Mouse (Mus musculus) erythroblast, embryonic 14.5 days (primary cell): Measurements from ENCODE around the gene Pcsk7. TPM values are rescaled to one million over a fixed set of nuclear protein-coding genes. Genes with fewer than 3 reads are reported as not detected.

ENCODE experiments used
- H3K27me3 ChIP-seq: 2 replicates; pipeline ENCODE4 v1.6.1; 2012; ENCODE audit warnings: inconsistent platforms; ENCODE audit not compliant: control insufficient read depth
- H3K36me3 ChIP-seq: 2 replicates; pipeline ENCODE4 v1.6.1; 2012; ENCODE audit warnings: mild to moderate bottlenecking, inconsistent platforms; ENCODE audit not compliant: control insufficient read depth
- H3K4me1 ChIP-seq: 2 replicates; pipeline ENCODE4 v1.6.1; 2012; ENCODE audit warnings: inconsistent platforms; ENCODE audit not compliant: control insufficient read depth
- H3K4me3 ChIP-seq: replicated peaks from 2 replicates; pipeline ENCODE3; 2012; ENCODE audit warnings: moderate library complexity, mild to moderate bottlenecking, inconsistent platforms
- H3K9me3 ChIP-seq: 2 replicates; pipeline ENCODE4 v1.6.1; 2012; ENCODE audit warnings: low read length, inconsistent platforms, mixed read lengths; ENCODE audit not compliant: control insufficient read depth
- GATA1 ChIP-seq: IDR thresholded peaks from 2 replicates; pipeline ENCODE4 v1.6.1; 2012; ENCODE audit warnings: low read length, inconsistent platforms, mixed read lengths
- TAL1 ChIP-seq: IDR thresholded peaks from 3 replicates; pipeline ENCODE4 v1.6.1; 2012; ENCODE audit warnings: low read length, inconsistent platforms, mixed read lengths
- polyA plus RNA-seq: library from polyadenylated mRNA; stranded (reverse); fragments of >175 nt; gene quantifications from 2 replicates; pipeline ENCODE4 v1.2.3, GENCODE M21; 2012

Pcsk7 gene
- polyA plus RNA-seq, 1 experiment, result 0.58 TPM

GRCm38 (mm10) chr9:45943628-45944505 lies 37.6 kb downstream of the Pcsk7 start:
- Histone ChIP-seq H3K4me3 (no peak overlapping the region), H3K36me3 (peaks cover 97% of the 10 kb centered on the region), H3K4me1 (peaks cover 53% of the 10 kb centered on the region), H3K9me3 (peaks cover 31% of the 10 kb centered on the region), H3K27me3 (no peaks in the 10 kb centered on the region; the same call in 1 of the 2 replicates)
- no peak for TF ChIP-seq GATA1
- no peak for TF ChIP-seq TAL1

GRCm38 (mm10) chr9:45944506-45945400 lies 38.5 kb downstream of the Pcsk7 start:
- Histone ChIP-seq H3K4me1 (peaks cover 53% of the 10 kb centered on the region), H3K27me3 (no peaks in the 10 kb centered on the region; the same call in 1 of the 2 replicates), H3K9me3 (peaks cover 31% of the 10 kb centered on the region), H3K4me3 (no peak overlapping the region), H3K36me3 (peaks cover 97% of the 10 kb centered on the region)
- TF ChIP-seq GATA1, result no peak
- TF ChIP-seq TAL1, result no peak

- no peaks in the 10 kb centered on the region; the same call in 1 of the 2 replicates for H3K27me3 ChIP-seq
- no peak for TF ChIP-seq GATA1
- TF ChIP-seq TAL1, result no peak
- no peak overlapping the region for H3K4me3 ChIP-seq
- H3K9me3 ChIP-seq, result peaks cover 31% of the 10 kb centered on the region
- H3K4me1 ChIP-seq, result peaks cover 55% of the 10 kb centered on the region
- H3K36me3 ChIP-seq, result peaks cover 100% of the 10 kb centered on the region
These were observed 39.4 kb downstream of the Pcsk7 start for GRCm38 (mm10) chr9:45945721-45946120.

GRCm38 (mm10) chr9:45946182-45946871 lies 40.0 kb downstream of the Pcsk7 start:
- Histone ChIP-seq H3K36me3 (peaks cover 97% of the 10 kb centered on the region), H3K4me3 (no peak overlapping the region), H3K27me3 (no peaks in the 10 kb centered on the region; the same call in 1 of the 2 replicates), H3K9me3 (peaks cover 31% of the 10 kb centered on the region), H3K4me1 (peaks cover 51% of the 10 kb centered on the region)
- TF ChIP-seq TAL1, result no peak
- no peak for TF ChIP-seq GATA1

GRCm38 (mm10) chr9:45946872-45947183 lies 40.5 kb downstream of the Pcsk7 start:
- Histone ChIP-seq H3K4me1 (peaks cover 46% of the 10 kb centered on the region), H3K36me3 (peaks cover 97% of the 10 kb centered on the region), H3K9me3 (peaks cover 31% of the 10 kb centered on the region), H3K27me3 (no peaks in the 10 kb centered on the region; the same call in 1 of the 2 replicates), H3K4me3 (no peak overlapping the region)
- TF ChIP-seq TAL1 (no peak), GATA1 (no peak)

- Histone ChIP-seq H3K36me3 (peaks cover 62% of the 10 kb centered on the region), H3K4me3 (no peak overlapping the region), H3K9me3 (no peaks in the 10 kb centered on the region), H3K4me1 (peaks cover 40% of the 10 kb centered on the region), H3K27me3 (no peaks in the 10 kb centered on the region)
- TF ChIP-seq GATA1 (no peak), TAL1 (no peak)
These were observed 45.8 kb downstream of the Pcsk7 start for GRCm38 (mm10) chr9:45952057-45952456.

- peak overlapping the region; percentile 92 for H3K4me3 ChIP-seq
These were observed 46.6 kb downstream of the Pcsk7 start for GRCm38 (mm10) chr9:45952890-45953289.

GRCm38 (mm10) chr9:45953511-45954293 lies 47.4 kb downstream of the Pcsk7 start:
- Histone ChIP-seq H3K9me3 (no peaks in the 10 kb centered on the region), H3K4me3 (peak overlapping the region; percentile 92), H3K4me1 (peaks cover 39% of the 10 kb centered on the region), H3K36me3 (peaks cover 51% of the 10 kb centered on the region), H3K27me3 (no peaks in the 10 kb centered on the region)
- TF ChIP-seq TAL1 (no peak), GATA1 (no peak)

More at GRCm38 (mm10) chr9:45952890-45953289, 46.6 kb downstream of the Pcsk7 start:
- Histone ChIP-seq H3K36me3 (peaks cover 56% of the 10 kb centered on the region), H3K27me3 (no peaks in the 10 kb centered on the region), H3K4me1 (peaks cover 39% of the 10 kb centered on the region), H3K9me3 (no peaks in the 10 kb centered on the region)
- TF ChIP-seq GATA1, result no peak
- TF ChIP-seq TAL1, result no peak
